8 mouse cellular contexts compared by ENCODE assay signal in genomic region chr2:174126522-174127375, GRCm38 (mm10). TPM values are rescaled to one million over a fixed set of nuclear protein-coding genes. Genes with fewer than 3 reads are reported as not detected.
DNase-seq lines count a peak whose midpoint lies in the region; ATAC-seq lines count a peak whose summit lies in the region.

No protein-coding gene starts in this region.

- H3K4me2 ChIP-seq in forebrain, embryonic 13.5 days = peak overlapping the region; percentile 48
- H3K4me2 ChIP-seq in hindbrain, embryonic 15.5 days = peak overlapping the region; percentile 46
- H3K4me2 ChIP-seq in midbrain, embryonic 16.5 days (ENCODE audit: low read length) = peak overlapping the region; percentile 43

- intact Hi-C loops in left cerebral cortex, postnatal 10 days (cut with DNase I) = no loop called here

- peaks cover 9% of the 10 kb centered on the region; the same call in 1 of the 2 replicates for H3K9me3 ChIP-seq in forebrain, embryonic 13.5 days (replicated peaks)
- no peaks in the 10 kb centered on the region for H3K9me3 ChIP-seq in hindbrain, embryonic 15.5 days
- H3K9me3 ChIP-seq in midbrain, embryonic 16.5 days (replicated peaks; ENCODE audit: control insufficient read depth, low read length, poor library complexity, severe bottlenecking) = no peaks in the 10 kb centered on the region

- H3K27ac ChIP-seq in forebrain, embryonic 13.5 days = no peak overlapping the region; the same call in 1 of the 2 replicates
- peak overlapping the region; percentile 14 for H3K27ac ChIP-seq in hindbrain, embryonic 15.5 days (replicated peaks)
- H3K27ac ChIP-seq in midbrain, embryonic 16.5 days (ENCODE audit: low read length) = peak overlapping the region; percentile 13; the same call in 1 of the 2 replicates

- peak; percentile 21 to 63 for DNase-seq in urinary bladder, postnatal 4 days (ENCODE audit: low spot score in 2 of 2)
- no peak for DNase-seq in urinary bladder, adult 2 months (ENCODE audit: low spot score)
- DNase-seq in left cerebral cortex, postnatal 10 days (ENCODE audit: extremely low spot score in 1 of 2, low spot score in 2 of 2) = peak; percentile 63 to 92
- peak; percentile 52 for DNase-seq in thymus, postnatal 25 days
- DNase-seq in cerebellum, adult 9-10 months = no peak

- no peak overlapping the region for H3K4me3 ChIP-seq in forebrain, embryonic 13.5 days
- H3K4me3 ChIP-seq in hindbrain, embryonic 15.5 days = no peak overlapping the region
- no peak overlapping the region for H3K4me3 ChIP-seq in midbrain, embryonic 16.5 days (ENCODE audit: low read depth, low read length)

- peak; percentile 84 for ATAC-seq in forebrain, embryonic 13.5 days
- ATAC-seq in hindbrain, embryonic 15.5 days (ENCODE audit: low FRiP score, low read depth) = peak; percentile 79
- ATAC-seq in midbrain, embryonic 16.5 days = peak; percentile 84

- peaks cover 15% of the 10 kb centered on the region for H3K4me1 ChIP-seq in forebrain, embryonic 13.5 days
- peaks cover 15% of the 10 kb centered on the region for H3K4me1 ChIP-seq in hindbrain, embryonic 15.5 days (replicated peaks)
- H3K4me1 ChIP-seq in midbrain, embryonic 16.5 days (ENCODE audit: control insufficient read depth, insufficient read depth, low read length) = peaks cover 14% of the 10 kb centered on the region

- H3K9ac ChIP-seq in forebrain, embryonic 13.5 days = no peak overlapping the region
- H3K9ac ChIP-seq in hindbrain, embryonic 15.5 days = no peak overlapping the region
- no peak overlapping the region for H3K9ac ChIP-seq in midbrain, embryonic 16.5 days (ENCODE audit: low read depth, low read length)

- peaks cover 32% of the 10 kb centered on the region for H3K36me3 ChIP-seq in forebrain, embryonic 13.5 days (ENCODE audit: poor library complexity, severe bottlenecking)
- H3K36me3 ChIP-seq in hindbrain, embryonic 15.5 days = peaks cover 6% of the 10 kb centered on the region; the same call in 1 of the 2 replicates
- 0 out of 2 replicates have a peak, but pooled peaks cover 4% of the 10 kb centered on the region for H3K36me3 ChIP-seq in midbrain, embryonic 16.5 days (ENCODE audit: control insufficient read depth, insufficient read depth, low read length)

- no peaks in the 10 kb centered on the region for H3K27me3 ChIP-seq in forebrain, embryonic 13.5 days
- H3K27me3 ChIP-seq in hindbrain, embryonic 15.5 days = no peaks in the 10 kb centered on the region
- no peaks in the 10 kb centered on the region for H3K27me3 ChIP-seq in midbrain, embryonic 16.5 days (ENCODE audit: control insufficient read depth, insufficient read depth, low read depth, low read length)

- WGBS in forebrain, embryonic 13.5 days = 5% methylated on average over 20 of the region's 21 CpGs
- 7% methylated on average over 20 of the region's 21 CpGs for WGBS in hindbrain, embryonic 15.5 days
- WGBS in midbrain, embryonic 16.5 days = 8% methylated on average over 18 of the region's 21 CpGs

RNA-seq across cellular contexts. Expression of gene Npepl1, which starts 16.6 kb away (rescaled TPM):
- 80.8 and 95.4 TPM in 2 replicates for polyA plus RNA-seq in urinary bladder, adult 2 months (2012; rRNA removed)
- polyA plus RNA-seq in forebrain, embryonic 13.5 days (2015; fragmentation: Nextera tagmentation; extraction: Ambion mirVana) = 19.4 and 19.7 TPM in 2 replicates
- polyA plus RNA-seq in hindbrain, embryonic 15.5 days (2015; fragmentation: Nextera tagmentation; extraction: Ambion mirVana) = 17.2 and 18.6 TPM in 2 replicates
- total RNA-seq in left cerebral cortex, postnatal 10 days (2021) = 10 to 100 TPM; 14.3 to 15.1 TPM
- polyA plus RNA-seq in midbrain, embryonic 16.5 days (2015; fragmentation: Nextera tagmentation; extraction: Ambion mirVana) = 13.8 TPM in 2 replicates

RNA-seq across cellular contexts. Expression of gene Stx16, which starts 50.6 kb away (rescaled TPM):
- 50.6 and 51.9 TPM in 2 replicates for polyA plus RNA-seq in urinary bladder, adult 2 months (2012; rRNA removed)
- 14.2 and 15.5 TPM in 2 replicates for polyA plus RNA-seq in forebrain, embryonic 13.5 days (2015; fragmentation: Nextera tagmentation; extraction: Ambion mirVana)
- polyA plus RNA-seq in hindbrain, embryonic 15.5 days (2015; fragmentation: Nextera tagmentation; extraction: Ambion mirVana) = 10.7 and 12.2 TPM in 2 replicates
- total RNA-seq in left cerebral cortex, postnatal 10 days (2021) = 10 to 100 TPM; 36.0 to 37.3 TPM
- polyA plus RNA-seq in midbrain, embryonic 16.5 days (2015; fragmentation: Nextera tagmentation; extraction: Ambion mirVana) = 17.1 and 17.2 TPM in 2 replicates

Comparison
In these comparisons a context has a peak if more than half of its experiments do, and no peak if none do; other contexts are left out.
1. DNase-seq: peak in urinary bladder, postnatal 4 days (2 of 2), left cerebral cortex, postnatal 10 days (2 of 2) and thymus, postnatal 25 days (single experiment); none in urinary bladder, adult 2 months (single experiment) and cerebellum, adult 9-10 months (single experiment).
2. Peak in every context shown above with its lines, with median percentiles within 50 percentile points of each other: ATAC-seq and H3K4me2 ChIP-seq.